Mouse (Mus musculus) liver, embryonic 14.5 days (tissue): ENCODE data around the gene Tbc1d22a. TPM values are rescaled to one million over a fixed set of nuclear protein-coding genes. Genes with fewer than 3 reads are reported as not detected.

Experiments
- ATAC-seq: fragments of 200-750 bp; cut with Nextera tagmentation; 2 replicates; pipeline ENCODE4 v1.8.0; 2017; ENCODE audit warnings: moderate number of reproducible peaks, mild to moderate bottlenecking, moderate library complexity; ENCODE audit not compliant: insufficient read depth
- DNase-seq, 3 experiments: peaks; one replicate each; pipeline ENCODE4 v3.0.0-alpha.2; 2012 to 2013; ENCODE audit warnings: low read depth in 3 of 3, low spot score in 3 of 3
- H3K27ac ChIP-seq: fragments of 300-500 bp; sonication (generic); 2 replicates; pipeline ENCODE4 v1.5.1; 2014; ENCODE audit warnings: moderate library complexity, mild to moderate bottlenecking, control low read depth, inconsistent platforms
- H3K27me3 ChIP-seq: fragments of 300-500 bp; sonication (generic); 2 replicates; pipeline ENCODE4 v1.6.1; 2014; ENCODE audit warnings: mild to moderate bottlenecking, low read length, moderate library complexity; ENCODE audit not compliant: control insufficient read depth, insufficient read depth
- H3K36me3 ChIP-seq: fragments of 300-500 bp; sonication (generic); replicated peaks from 2 replicates; pipeline ENCODE4 v1.6.1; 2014; ENCODE audit warnings: low read depth; ENCODE audit not compliant: control insufficient read depth, insufficient read depth
- H3K4me1 ChIP-seq, 2 experiments: fragments of 200-500 bp in 1 of 2; fragments of 300-500 bp in 1 of 2; sonication (generic) in 1 of 2; replicated peaks; 2 replicates each; pipeline ENCODE4 v1.6.1; 2012 to 2014; ENCODE audit warnings: antibody characterized with exemption in 1 of 2, inconsistent platforms in 1 of 2, low read length in 1 of 2; ENCODE audit not compliant: control insufficient read depth in 2 of 2, insufficient read depth in 2 of 2
- H3K4me2 ChIP-seq: fragments of 300-500 bp; sonication (generic); 2 replicates; pipeline ENCODE4 v1.6.1; 2014; ENCODE audit warnings: low read depth, mild to moderate bottlenecking, control low read depth, moderate library complexity
- H3K4me3 ChIP-seq, 2 experiments: fragments of 200-500 bp in 1 of 2; fragments of 300-500 bp in 1 of 2; sonication (generic) in 1 of 2; 2 replicates each; pipeline ENCODE4 v1.5.1; 2012 to 2014; ENCODE audit warnings: low read depth in 2 of 2, low read length in 2 of 2, mild to moderate bottlenecking in 2 of 2, control low read depth in 1 of 2, inconsistent platforms in 1 of 2, moderate library complexity in 1 of 2; ENCODE audit not compliant: insufficient read depth in 1 of 2
- H3K9ac ChIP-seq: fragments of 300-500 bp; sonication (generic); replicated peaks from 2 replicates; pipeline ENCODE4 v1.6.1; 2014; ENCODE audit warnings: mild to moderate bottlenecking, control low read depth, moderate library complexity
- H3K9me3 ChIP-seq: fragments of 300-500 bp; sonication (generic); 2 replicates; pipeline ENCODE4 v1.6.1; 2016; ENCODE audit warnings: low read length, mixed read lengths; ENCODE audit not compliant: control insufficient read depth
- CTCF ChIP-seq: IDR thresholded peaks from 2 replicates; pipeline ENCODE4 v1.5.1; 2016; ENCODE audit warnings: antibody characterized with exemption, low read depth, control low read depth
- EP300 ChIP-seq: IDR thresholded peaks from 2 replicates; pipeline ENCODE4 v1.6.1; 2016; ENCODE audit warnings: antibody characterized with exemption, low read depth
- WGBS: fragments of 180-500 bp; shearing (Covaris S2); extraction: QIAGEN DNeasy Blood & Tissue Kit; methylation state at CpG from one replicate; pipeline ENCODE4 v1.1.7; 2014; ENCODE audit not compliant: insufficient replicate concordance; 5-methylcytosine and 5-hydroxymethylcytosine counted together
- polyA plus RNA-seq, 2 experiments: library from polyadenylated mRNA; depleted of rRNA in 1 of 2; stranded (reverse) in 1 of 2; unstranded in 1 of 2; fragments of >200 nt; fragmentation: Nextera tagmentation in 1 of 2; extraction: Ambion mirVana in 1 of 2; gene quantifications; 2 replicates each; pipeline versions ENCODE4 v1.2.1 to v1.2.3; 2012 to 2014

Gene Tbc1d22a
- polyA plus RNA-seq, 2 experiments: 4.1 to 6.4 TPM

GRCm38 (mm10) chr15:86471136-86471535, 256.9 kb downstream of the Tbc1d22a start:
- no peaks in the 10 kb centered on the region for H3K9me3 ChIP-seq
- no peaks in the 10 kb centered on the region for H3K27me3 ChIP-seq
- ATAC-seq (no peak), DNase-seq (no peak)
- no peaks in the 10 kb centered on the region for H3K4me1 ChIP-seq
- no peak overlapping the region for H3K9ac ChIP-seq
- 61% methylated on average over 7 of the region's 7 CpGs for WGBS
- H3K27ac ChIP-seq: no peak overlapping the region
- TF ChIP-seq EP300 (no peak), CTCF (no peak)
- H3K4me3 ChIP-seq: no peak overlapping the region
- no peak overlapping the region for H3K4me2 ChIP-seq
- H3K36me3 ChIP-seq: no peaks in the 10 kb centered on the region

DNA sequence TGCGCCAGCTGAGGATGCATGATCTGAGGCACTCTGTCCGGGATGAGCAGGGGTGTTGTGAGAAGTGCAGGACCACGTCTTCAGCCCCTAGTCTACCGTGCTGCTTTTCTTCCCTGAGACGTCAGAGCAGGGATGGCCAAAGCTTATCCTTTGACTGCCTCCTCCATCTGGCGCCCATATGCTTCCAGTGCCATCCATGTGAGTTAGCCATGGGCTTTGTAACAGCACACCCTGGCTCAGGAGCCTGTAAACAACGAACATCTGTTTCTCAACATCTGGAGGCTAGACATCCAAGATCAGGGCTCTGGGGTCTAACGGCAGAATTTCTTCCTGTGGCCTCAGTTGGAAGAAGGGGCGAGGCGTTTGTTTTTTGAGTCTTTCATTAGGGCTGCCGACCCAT, 259.2 kb downstream of the Tbc1d22a start:
- no peak for TF ChIP-seq CTCF
- no peak for TF ChIP-seq EP300
- Histone ChIP-seq H3K4me3 (no peak overlapping the region), H3K4me1 (no peaks in the 10 kb centered on the region), H3K9ac (no peak overlapping the region), H3K36me3 (no peaks in the 10 kb centered on the region), H3K27ac (no peak overlapping the region), H3K9me3 (no peaks in the 10 kb centered on the region), H3K4me2 (no peak overlapping the region), H3K27me3 (no peaks in the 10 kb centered on the region)
- WGBS: 63% methylated on average over 11 of the region's 11 CpGs
- DNase-seq: no peak
- ATAC-seq: no peak

DNA sequence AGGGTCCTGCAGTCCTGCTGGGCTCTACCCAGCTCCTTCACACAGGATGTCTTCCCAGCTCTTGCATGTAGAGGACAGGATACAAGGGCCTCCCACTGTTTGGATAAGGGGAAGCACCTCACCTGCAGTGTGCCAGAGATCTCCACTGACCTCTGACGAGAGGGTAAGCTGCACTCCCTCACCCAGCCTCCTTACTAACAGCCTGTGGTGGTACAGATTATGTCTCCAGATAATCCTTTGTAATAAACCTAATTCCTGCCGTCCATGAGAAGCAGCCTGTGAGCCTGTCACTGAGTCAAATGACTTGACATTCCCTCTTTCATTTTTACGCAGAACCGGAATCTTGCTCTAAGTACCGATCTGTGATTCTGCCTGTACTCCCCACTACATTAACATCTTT, 260.7 kb downstream of the Tbc1d22a start:
- ATAC-seq (no peak), DNase-seq (no peak)
- Histone ChIP-seq H3K9ac (no peak overlapping the region), H3K4me3 (no peak overlapping the region), H3K4me2 (no peak overlapping the region), H3K27ac (no peak overlapping the region), H3K36me3 (no peaks in the 10 kb centered on the region), H3K9me3 (no peaks in the 10 kb centered on the region), H3K4me1 (no peaks in the 10 kb centered on the region), H3K27me3 (no peaks in the 10 kb centered on the region)
- TF ChIP-seq EP300 (no peak), CTCF (no peak)
- WGBS: 66% methylated on average over 5 of the region's 5 CpGs

DNA sequence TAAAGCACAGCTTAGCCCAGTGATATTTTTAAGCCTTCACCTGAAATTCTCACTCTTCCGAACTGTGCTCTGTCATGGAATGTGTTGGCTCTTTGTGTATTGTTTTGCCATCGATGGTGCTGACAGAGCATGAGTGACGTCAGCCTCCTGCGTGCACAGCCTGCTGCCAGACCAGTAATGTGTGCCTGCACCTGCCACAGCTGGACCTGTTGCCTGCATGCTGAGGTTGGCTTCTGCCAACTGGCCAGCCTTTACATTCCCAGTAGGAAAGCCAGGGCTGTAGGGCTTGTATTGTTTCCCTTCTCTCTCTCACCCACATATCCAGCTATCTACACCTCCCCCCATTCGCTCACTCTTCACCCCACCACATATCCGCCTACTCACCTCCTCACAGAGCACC, 262.2 kb downstream of the Tbc1d22a start:
- H3K36me3 ChIP-seq: no peaks in the 10 kb centered on the region
- H3K4me3 ChIP-seq: no peak overlapping the region
- 71% methylated on average over 6 of the region's 6 CpGs for WGBS
- no peak overlapping the region for H3K9ac ChIP-seq
- ATAC-seq (no peak), DNase-seq (no peak)
- no peaks in the 10 kb centered on the region for H3K27me3 ChIP-seq
- no peak overlapping the region for H3K4me2 ChIP-seq
- no peaks in the 10 kb centered on the region for H3K9me3 ChIP-seq
- no peaks in the 10 kb centered on the region for H3K4me1 ChIP-seq
- H3K27ac ChIP-seq: no peak overlapping the region
- no peak for TF ChIP-seq EP300
- no peak for TF ChIP-seq CTCF

- no peak for DNase-seq
- no peak overlapping the region for H3K4me2 ChIP-seq
- H3K36me3 ChIP-seq: no peaks in the 10 kb centered on the region
- no peak overlapping the region for H3K4me3 ChIP-seq
- H3K9ac ChIP-seq: no peak overlapping the region
- no peak for TF ChIP-seq EP300
- no peak for TF ChIP-seq CTCF
- no peaks in the 10 kb centered on the region for H3K9me3 ChIP-seq
- H3K27me3 ChIP-seq: no peaks in the 10 kb centered on the region
- ATAC-seq: no peak
- WGBS: 52% methylated on average over 6 of the region's 6 CpGs
- no peak overlapping the region for H3K27ac ChIP-seq
- no peaks in the 10 kb centered on the region for H3K4me1 ChIP-seq
Measured at GRCm38 (mm10) chr15:86477032-86477431, 262.8 kb downstream of the Tbc1d22a start.
